Mouse (Mus musculus): ENCODE results near the gene Wipi1.

DNA sequence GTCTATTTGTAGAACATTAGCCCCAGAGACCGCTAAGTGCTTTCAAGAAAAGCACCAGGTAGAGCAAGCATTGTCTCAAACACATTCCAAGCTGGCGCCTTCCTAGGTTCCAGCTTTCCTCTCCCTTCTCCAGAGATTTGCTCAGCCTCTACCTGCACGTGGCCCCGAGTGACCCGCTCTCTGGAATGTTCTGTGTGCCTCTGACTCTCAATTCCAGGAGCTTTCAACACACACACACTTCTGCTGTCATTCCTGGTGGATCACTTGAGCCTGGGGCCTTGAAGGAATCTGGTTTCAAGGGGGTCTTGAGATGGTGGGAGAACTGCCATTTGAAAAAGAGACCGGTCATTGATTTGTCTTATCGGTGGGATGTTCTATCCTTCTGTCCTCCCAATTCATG lies 11.5 kb upstream of the Wipi1 start:
- TF ChIP-seq CTCF (conservative IDR thresholded peaks at IDR 0.05; ENCODE audit: low read length) (no peak), NANOG (IDR thresholded peaks at IDR 0.05; ENCODE audit: borderline replicate concordance, low read length) (no peak), POU5F1 (IDR thresholded peaks at IDR 0.05; ENCODE audit: borderline replicate concordance, low read length) (no peak)
